Mouse (Mus musculus): ENCODE data around the gene Dcdc2a.
A peak's percentile ranks its signal among the peaks of the same experiment; 100 is the strongest.

Dcdc2a gene

GRCm38 (mm10) chr13:25055873-25056667 is at the start of gene Dcdc2a:
Dcdc2a (plus strand) TSS chr13:25056004.
- no peaks in the 10 kb centered on the region; the same call in 1 of the 2 replicates for H3K27me3 ChIP-seq (ENCODE audit: control insufficient read depth, insufficient read depth, low read length, poor library complexity, severe bottlenecking)
- H3K36me3 ChIP-seq (ENCODE audit: control insufficient read depth, insufficient read depth, low read length, poor library complexity, severe bottlenecking) = no peaks in the 10 kb centered on the region
- DNase-seq (ENCODE audit: low read depth, low spot score) = no peak

GRCm38 (mm10) chr13:25007115-25007514 is 48.7 kb upstream of the Dcdc2a start:
- peak; percentile 19 for DNase-seq (ENCODE audit: low read depth, low spot score)
- peaks cover 3% of the 10 kb centered on the region; the same call in 1 of the 2 replicates for H3K36me3 ChIP-seq (ENCODE audit: control insufficient read depth, insufficient read depth, low read length, poor library complexity, severe bottlenecking)
- no peaks in the 10 kb centered on the region for H3K27me3 ChIP-seq (ENCODE audit: control insufficient read depth, insufficient read depth, low read length, poor library complexity, severe bottlenecking)

GRCm38 (mm10) chr13:25018316-25018715 is 37.5 kb upstream of the Dcdc2a start:
- DNase-seq (ENCODE audit: low read depth, low spot score) = no peak
- Histone ChIP-seq H3K27me3 (ENCODE audit: control insufficient read depth, insufficient read depth, low read length, poor library complexity, severe bottlenecking) (no peaks in the 10 kb centered on the region), H3K36me3 (ENCODE audit: control insufficient read depth, insufficient read depth, low read length, poor library complexity, severe bottlenecking) (no peaks in the 10 kb centered on the region)

- no peaks in the 10 kb centered on the region for H3K36me3 ChIP-seq (ENCODE audit: control insufficient read depth, insufficient read depth, low read length, poor library complexity, severe bottlenecking)
- DNase-seq (ENCODE audit: low read depth, low spot score) = peak; percentile 94
- H3K27me3 ChIP-seq (ENCODE audit: control insufficient read depth, insufficient read depth, low read length, poor library complexity, severe bottlenecking) = no peaks in the 10 kb centered on the region
These were observed 35.8 kb upstream of the Dcdc2a start, which contains the start of gene Mrs2 for GRCm38 (mm10) chr13:25019793-25020539. Mrs2 (minus strand) TSS chr13:25020379.

GRCm38 (mm10) chr13:25020540-25020892 is 35.3 kb upstream of the Dcdc2a start:
- DNase-seq (ENCODE audit: low read depth, low spot score) = no peak
- no peaks in the 10 kb centered on the region for H3K27me3 ChIP-seq (ENCODE audit: control insufficient read depth, insufficient read depth, low read length, poor library complexity, severe bottlenecking)
- no peaks in the 10 kb centered on the region for H3K36me3 ChIP-seq (ENCODE audit: control insufficient read depth, insufficient read depth, low read length, poor library complexity, severe bottlenecking)

GRCm38 (mm10) chr13:25022386-25022785 is 33.4 kb upstream of the Dcdc2a start:
- H3K27me3 ChIP-seq (ENCODE audit: control insufficient read depth, insufficient read depth, low read length, poor library complexity, severe bottlenecking) = no peaks in the 10 kb centered on the region
- no peaks in the 10 kb centered on the region for H3K36me3 ChIP-seq (ENCODE audit: control insufficient read depth, insufficient read depth, low read length, poor library complexity, severe bottlenecking)
- DNase-seq (ENCODE audit: low read depth, low spot score) = no peak

GRCm38 (mm10) chr13:25023129-25023528 is 32.7 kb upstream of the Dcdc2a start:
- DNase-seq (ENCODE audit: low read depth, low spot score) = no peak
- no peaks in the 10 kb centered on the region for H3K36me3 ChIP-seq (ENCODE audit: control insufficient read depth, insufficient read depth, low read length, poor library complexity, severe bottlenecking)
- H3K27me3 ChIP-seq (ENCODE audit: control insufficient read depth, insufficient read depth, low read length, poor library complexity, severe bottlenecking) = no peaks in the 10 kb centered on the region

GRCm38 (mm10) chr13:25024655-25025054 is 31.1 kb upstream of the Dcdc2a start:
- Histone ChIP-seq H3K36me3 (ENCODE audit: control insufficient read depth, insufficient read depth, low read length, poor library complexity, severe bottlenecking) (no peaks in the 10 kb centered on the region), H3K27me3 (ENCODE audit: control insufficient read depth, insufficient read depth, low read length, poor library complexity, severe bottlenecking) (no peaks in the 10 kb centered on the region)
- DNase-seq (ENCODE audit: low read depth, low spot score) = peak; percentile 73

- DNase-seq (ENCODE audit: low read depth, low spot score) = no peak
- Histone ChIP-seq H3K36me3 (ENCODE audit: control insufficient read depth, insufficient read depth, low read length, poor library complexity, severe bottlenecking) (no peaks in the 10 kb centered on the region), H3K27me3 (ENCODE audit: control insufficient read depth, insufficient read depth, low read length, poor library complexity, severe bottlenecking) (no peaks in the 10 kb centered on the region)
These were observed 29.2 kb upstream of the Dcdc2a start for GRCm38 (mm10) chr13:25026409-25027113.

GRCm38 (mm10) chr13:25027114-25027425 is 28.7 kb upstream of the Dcdc2a start:
- no peaks in the 10 kb centered on the region for H3K36me3 ChIP-seq (ENCODE audit: control insufficient read depth, insufficient read depth, low read length, poor library complexity, severe bottlenecking)
- H3K27me3 ChIP-seq (ENCODE audit: control insufficient read depth, insufficient read depth, low read length, poor library complexity, severe bottlenecking) = no peaks in the 10 kb centered on the region
- DNase-seq (ENCODE audit: low read depth, low spot score) = no peak

- Histone ChIP-seq H3K27me3 (ENCODE audit: control insufficient read depth, insufficient read depth, low read length, poor library complexity, severe bottlenecking) (no peaks in the 10 kb centered on the region), H3K36me3 (ENCODE audit: control insufficient read depth, insufficient read depth, low read length, poor library complexity, severe bottlenecking) (no peaks in the 10 kb centered on the region)
- DNase-seq (ENCODE audit: low read depth, low spot score) = no peak
These were observed 16.3 kb upstream of the Dcdc2a start for GRCm38 (mm10) chr13:25039488-25039887.

- Histone ChIP-seq H3K27me3 (ENCODE audit: control insufficient read depth, insufficient read depth, low read length, poor library complexity, severe bottlenecking) (no peaks in the 10 kb centered on the region; the same call in 1 of the 2 replicates), H3K36me3 (ENCODE audit: control insufficient read depth, insufficient read depth, low read length, poor library complexity, severe bottlenecking) (no peaks in the 10 kb centered on the region)
- no peak for DNase-seq (ENCODE audit: low read depth, low spot score)
These were observed 3.1 kb upstream of the Dcdc2a start for GRCm38 (mm10) chr13:25052671-25053070.

- H3K27me3 ChIP-seq (ENCODE audit: control insufficient read depth, insufficient read depth, low read length, poor library complexity, severe bottlenecking) = no peaks in the 10 kb centered on the region; the same call in 1 of the 2 replicates
- peak; percentile 23 for DNase-seq (ENCODE audit: low read depth, low spot score)
- no peaks in the 10 kb centered on the region for H3K36me3 ChIP-seq (ENCODE audit: control insufficient read depth, insufficient read depth, low read length, poor library complexity, severe bottlenecking)
These were observed 671 bp upstream of the Dcdc2a start for GRCm38 (mm10) chr13:25055111-25055554.

- Histone ChIP-seq H3K36me3 (ENCODE audit: control insufficient read depth, insufficient read depth, low read length, poor library complexity, severe bottlenecking) (no peaks in the 10 kb centered on the region), H3K27me3 (ENCODE audit: control insufficient read depth, insufficient read depth, low read length, poor library complexity, severe bottlenecking) (no peaks in the 10 kb centered on the region)
- no peak for DNase-seq (ENCODE audit: low read depth, low spot score)
These were observed 10.9 kb downstream of the Dcdc2a start for GRCm38 (mm10) chr13:25066659-25067058.

GRCm38 (mm10) chr13:25067183-25067582 is 11.4 kb downstream of the Dcdc2a start:
- no peak for DNase-seq (ENCODE audit: low read depth, low spot score)
- Histone ChIP-seq H3K27me3 (ENCODE audit: control insufficient read depth, insufficient read depth, low read length, poor library complexity, severe bottlenecking) (no peaks in the 10 kb centered on the region), H3K36me3 (ENCODE audit: control insufficient read depth, insufficient read depth, low read length, poor library complexity, severe bottlenecking) (no peaks in the 10 kb centered on the region)

All from splenic B cell, adult 2 months (primary cell).